Mouse (Mus musculus) embryonic stem cell, embryonic (primary cell): ENCODE data around the gene Fam160a2.

Experiments used
- CTCF ChIA-PET, 4 experiments: fragments of 300-600 bp in 2 of 4; fragments of 350-600 bp in 2 of 4; sonication (Branson Sonifier 250); formaldehyde crosslinking; loops; one replicate each; lab custom pipeline; 2022; ENCODE audit warnings: inconsistent platforms in 2 of 4; lab: Charles Lee
- POLR2A ChIA-PET, 4 experiments: fragments of 300-600 bp in 2 of 4; fragments of 350-600 bp in 2 of 4; sonication (Branson Sonifier 250); formaldehyde crosslinking; loops; one replicate each; lab custom pipeline; 2022; ENCODE audit warnings: antibody characterized with exemption in 4 of 4, inconsistent platforms in 1 of 4; lab: Charles Lee

Fam160a2 gene

GRCm38 (mm10) chr7:105406322-105406721 is 6.5 kb upstream of the Fam160a2 start:
- CTCF ChIA-PET = interaction anchor here in 2 of 4 experiments (1.0 kb wide), 2 partner anchors 72 kb away, joined by 3 read pairs; no protein-coding TSS in a partner anchor
- POLR2A ChIA-PET = interaction anchor here in 3 of 4 experiments (0.6 to 1.7 kb wide), 4 partner anchors 14 to 332 kb away, joined by 4 to 10 read pairs (median 6); partner anchors contain the start of gene Cckbr (in 2 of the 3)

- ChIA-PET CTCF (interaction anchor here in 2 of 4 experiments (0.6 to 1.6 kb wide), 3 partner anchors 7 to 22 kb away, joined by 3 to 5 read pairs (median 3); partner anchors contain the start of gene Cckbr (in 1 of the 2)), POLR2A (interaction anchor here in 1 of 4 experiments (1.0 kb wide), 1 partner anchor 10 kb away, joined by 3 read pairs; no protein-coding TSS in a partner anchor)
Observed at GRCm38 (mm10) chr7:105404268-105404667, 4.4 kb upstream of the Fam160a2 start, which contains the start of gene Cnga4. Gene Cnga4 (plus strand): TSS chr7:105404568.

- CTCF ChIA-PET = interaction anchor here (0.5 to 2.2 kb wide), 8 partner anchors 11 to 353 kb away, joined by 3 to 18 read pairs (median 6); partner anchors contain the start of gene Dnhd1 (in 1 of the 4)
- POLR2A ChIA-PET = interaction anchor here (0.5 to 3.4 kb wide), 46 partner anchors 9 to 1972 kb away, joined by 3 to 22 read pairs (median 4); partner anchors contain the start of genes Cckbr (in 3 of the 4), Tpp1 (in 3 of the 4), Mrpl17 (in 2 of the 4) and Arfip2 (in 1 of the 4)
Observed at GRCm38 (mm10) chr7:105399058-105399934, 558 bp downstream of the Fam160a2 start.

- ChIA-PET POLR2A (no interaction called here), CTCF (no interaction called here)
Observed at GRCm38 (mm10) chr7:105396126-105396525, 3.7 kb downstream of the Fam160a2 start.

GRCm38 (mm10) chr7:105395131-105395820 is 4.6 kb downstream of the Fam160a2 start:
- ChIA-PET POLR2A (interaction anchor here in 1 of 4 experiments (0.7 to 1.1 kb wide), 3 partner anchors 10 to 19 kb away, joined by 3 read pairs; partner anchors contain the start of gene Cnga4), CTCF (no interaction called here)

- ChIA-PET POLR2A (interaction anchor here in 1 of 4 experiments (0.7 to 1.1 kb wide), 3 partner anchors 10 to 18 kb away, joined by 3 read pairs; partner anchors contain the start of gene Cnga4), CTCF (no interaction called here)
Observed at GRCm38 (mm10) chr7:105394606-105395005, 5.2 kb downstream of the Fam160a2 start.

- ChIA-PET CTCF (interaction anchor here in 1 of 4 experiments (0.6 kb wide), 1 partner anchor 119 kb away, joined by 3 read pairs; no protein-coding TSS in a partner anchor), POLR2A (interaction anchor here in 3 of 4 experiments (0.6 to 4.0 kb wide), 7 partner anchors 10 to 337 kb away, joined by 3 to 19 read pairs (median 4); partner anchors contain the start of genes Fam160a2 (in 3 of the 3), Gm5901 (in 1 of the 3) and Olfr692 (in 1 of the 3))
Observed at GRCm38 (mm10) chr7:105390236-105390635, 9.6 kb downstream of the Fam160a2 start.

GRCm38 (mm10) chr7:105387696-105388095 is 12.2 kb downstream of the Fam160a2 start:
- CTCF ChIA-PET = no interaction called here

GRCm38 (mm10) chr7:105380329-105380728 is 19.5 kb downstream of the Fam160a2 start:
- CTCF ChIA-PET = interaction anchor here in 1 of 4 experiments (1.1 kb wide), 1 partner anchor 31 kb away, joined by 4 read pairs; no protein-coding TSS in a partner anchor
- POLR2A ChIA-PET = interaction anchor here in 2 of 4 experiments (0.7 to 1.4 kb wide), 4 partner anchors 9 to 97 kb away, joined by 3 to 4 read pairs (median 4); partner anchors contain the start of gene Fam160a2 (in 1 of the 2)

More at GRCm38 (mm10) chr7:105387696-105388095, 12.2 kb downstream of the Fam160a2 start:
- POLR2A ChIA-PET = interaction anchor here in 1 of 4 experiments (1.0 kb wide), 1 partner anchor 9 kb away, joined by 3 read pairs; no protein-coding TSS in a partner anchor

- ChIA-PET CTCF (no interaction called here), POLR2A (interaction anchor here in 1 of 4 experiments (2.0 kb wide), 1 partner anchor 14 kb away, joined by 6 read pairs; no protein-coding TSS in a partner anchor)
Observed at GRCm38 (mm10) chr7:105374866-105375265, 25.0 kb downstream of the Fam160a2 start, which contains the start of gene Gm5901. Gene Gm5901 (plus strand): TSS chr7:105375038.

GRCm38 (mm10) chr7:105373976-105374375 is 25.9 kb downstream of the Fam160a2 start:
- ChIA-PET POLR2A (interaction anchor here in 1 of 4 experiments (1.2 kb wide), 1 partner anchor 26 kb away, joined by 3 read pairs; no protein-coding TSS in a partner anchor), CTCF (no interaction called here)

- ChIA-PET CTCF (interaction anchor here in 1 of 4 experiments (0.6 kb wide), 1 partner anchor 57 kb away, joined by 3 read pairs; no protein-coding TSS in a partner anchor), POLR2A (interaction anchor here in 1 of 4 experiments (1.2 kb wide), 1 partner anchor 27 kb away, joined by 3 read pairs; no protein-coding TSS in a partner anchor)
Observed at GRCm38 (mm10) chr7:105373509-105373908, 26.3 kb downstream of the Fam160a2 start.

GRCm38 (mm10) chr7:105372912-105373311 is 26.9 kb downstream of the Fam160a2 start:
- POLR2A ChIA-PET = interaction anchor here in 1 of 4 experiments (1.2 kb wide), 1 partner anchor 27 kb away, joined by 3 read pairs; no protein-coding TSS in a partner anchor
- CTCF ChIA-PET = interaction anchor here in 1 of 4 experiments (0.6 kb wide), 1 partner anchor 57 kb away, joined by 3 read pairs; no protein-coding TSS in a partner anchor

- POLR2A ChIA-PET = interaction anchor here in 1 of 4 experiments (0.6 to 1.5 kb wide), 2 partner anchors 22 to 31 kb away, joined by 3 read pairs; partner anchors contain the start of gene Fam160a2
- CTCF ChIA-PET = no interaction called here
Observed at GRCm38 (mm10) chr7:105368521-105368920, 31.3 kb downstream of the Fam160a2 start.

GRCm38 (mm10) chr7:105367930-105368329 is 31.9 kb downstream of the Fam160a2 start, which contains the start of gene Olfr692:
Gene Olfr692 (plus strand): TSS chr7:105368230.
- POLR2A ChIA-PET = interaction anchor here in 1 of 4 experiments (0.6 to 1.5 kb wide), 2 partner anchors 23 to 32 kb away, joined by 3 read pairs; partner anchors contain the start of gene Fam160a2
- CTCF ChIA-PET = no interaction called here

GRCm38 (mm10) chr7:105367268-105367667 is 32.6 kb downstream of the Fam160a2 start:
- CTCF ChIA-PET = no interaction called here
- POLR2A ChIA-PET = no interaction called here

GRCm38 (mm10) chr7:105361713-105362112 is 38.1 kb downstream of the Fam160a2 start:
- CTCF ChIA-PET = no interaction called here
- POLR2A ChIA-PET = interaction anchor here in 1 of 4 experiments (0.5 kb wide), 1 partner anchor 189 kb away, joined by 3 read pairs; no protein-coding TSS in a partner anchor
